17 mouse cellular contexts compared by ENCODE assay signal in genomic region chr1:51531360-51531759, GRCm38 (mm10). TPM values are rescaled to one million over a fixed set of nuclear protein-coding genes. Genes with fewer than 3 reads are reported as not detected.
DNase-seq lines count a peak whose midpoint lies in the region; ATAC-seq and TF ChIP-seq lines count a peak whose summit lies in the region.
"Had no signal": no experiment of that assay in that cellular context is flagged by ENCODE, and none has a peak within 500 bp of the region (broad histone marks: within the 10 kb centered on the region; RNA-seq: fewer than 3 reads in every experiment).

No protein-coding gene starts in this region.

- H3K4me2 ChIP-seq in lung, embryonic 14.5 days, result no peak overlapping the region
- H3K4me2 ChIP-seq: embryonic facial prominence, embryonic 15.5 days; liver, embryonic 11.5 days; midbrain, embryonic 13.5 days; neural tube, embryonic 12.5 days had no signal

- H3K27me3 ChIP-seq in heart, embryonic 10.5 days (ENCODE audit: insufficient read depth, poor library complexity, severe bottlenecking), result no peaks in the 10 kb centered on the region
- no peaks in the 10 kb centered on the region for H3K27me3 ChIP-seq in lung, embryonic 14.5 days (ENCODE audit: insufficient read depth, low read length)
- H3K27me3 ChIP-seq: embryonic facial prominence, embryonic 15.5 days; midbrain, embryonic 13.5 days; neural tube, embryonic 12.5 days; Patski had no signal

- 15% methylated on average over 1 of the region's 1 CpGs for WGBS in heart, embryonic 10.5 days
- 29% methylated on average over 1 of the region's 1 CpGs for WGBS in lung, embryonic 14.5 days

- H3K4me3 ChIP-seq in heart, embryonic 10.5 days, result no peak overlapping the region
- H3K4me3 ChIP-seq in lung, embryonic 14.5 days (ENCODE audit: low read depth, low read length), result no peak overlapping the region
- no peak overlapping the region for H3K4me3 ChIP-seq in left cerebral cortex, adult 2 months
- H3K4me3 ChIP-seq: embryonic facial prominence, embryonic 15.5 days; midbrain, embryonic 13.5 days; neural tube, embryonic 12.5 days had no signal

- H3K9ac ChIP-seq in lung, embryonic 14.5 days, result no peak overlapping the region
- H3K9ac ChIP-seq: embryonic facial prominence, embryonic 15.5 days; midbrain, embryonic 13.5 days; neural tube, embryonic 12.5 days had no signal

- H3K4me1 ChIP-seq in heart, embryonic 10.5 days, result peaks cover 26% of the 10 kb centered on the region; the same call in 1 of the 2 replicates
- no peaks in the 10 kb centered on the region for H3K4me1 ChIP-seq in lung, embryonic 14.5 days (ENCODE audit: insufficient read depth)
- H3K4me1 ChIP-seq: midbrain, embryonic 13.5 days; neural tube, embryonic 12.5 days had no signal

- intact Hi-C loops in heart, postnatal 25 days (cut with DNase I), result loop anchor here (2.0 to 10.0 kb wide), 2 partner anchors 19 to 57 kb away; partner anchors contain the start of gene Nabp1
- intact Hi-C loops in heart, postnatal 10 days (cut with DNase I), result loop anchor here (5.0 kb wide), 1 partner anchor 54 kb away; the partner anchor contains the start of gene Nabp1
- intact Hi-C loops in left cerebral cortex, adult 2 months (cut with DNase I), result no loop called here

- TF ChIP-seq CTCF in lung, embryonic 14.5 days (IDR thresholded peaks at IDR 0.05; ENCODE audit: low read depth), result no peak
- no peak for TF ChIP-seq CTCF in left cerebral cortex, adult 2 months (IDR thresholded peaks at IDR 0.05)

- H3K36me3 ChIP-seq in heart, embryonic 10.5 days, result no peaks in the 10 kb centered on the region
- H3K36me3 ChIP-seq in lung, embryonic 14.5 days (ENCODE audit: insufficient read depth), result no peaks in the 10 kb centered on the region
- H3K36me3 ChIP-seq: embryonic facial prominence, embryonic 15.5 days; midbrain, embryonic 13.5 days; neural tube, embryonic 12.5 days had no signal

- H3K9me3 ChIP-seq in heart, embryonic 10.5 days, result no peaks in the 10 kb centered on the region
- no peaks in the 10 kb centered on the region for H3K9me3 ChIP-seq in lung, embryonic 14.5 days (ENCODE audit: low read depth, low read length)
- H3K9me3 ChIP-seq: embryonic facial prominence, embryonic 15.5 days; midbrain, embryonic 13.5 days; neural tube, embryonic 12.5 days had no signal

- no peak for DNase-seq in heart, embryonic 10.5 days (ENCODE audit: low spot score)
- no peak for DNase-seq in heart, postnatal 25 days (ENCODE audit: low spot score)
- DNase-seq in lung, embryonic 14.5 days, result peak; percentile 44
- DNase-seq in lung, adult 18-20 months, result no peak
- peak; percentile 37 for DNase-seq in adrenal gland, postnatal 14 days
- peak; percentile 47 to 57 for DNase-seq in heart, postnatal 10 days
- no peak for DNase-seq in left cerebral cortex, adult 2 months (ENCODE audit: extremely low spot score in 1 of 2, low spot score in 2 of 2)
- DNase-seq: cerebellum, adult 11-12 months; cerebellum, postnatal 14 days; kidney, adult 18-20 months; lung, postnatal 10 days; right cerebral cortex, postnatal 4 days had no signal

- H3K27ac ChIP-seq in heart, embryonic 10.5 days, result peak overlapping the region; percentile 49
- H3K27ac ChIP-seq in lung, embryonic 14.5 days (ENCODE audit: low read depth), result peak overlapping the region; percentile 47; the same call in 1 of the 2 replicates
- H3K27ac ChIP-seq in left cerebral cortex, adult 2 months, result no peak overlapping the region
- H3K27ac ChIP-seq: embryonic facial prominence, embryonic 15.5 days; midbrain, embryonic 13.5 days; neural tube, embryonic 12.5 days had no signal

- ATAC-seq in lung, embryonic 14.5 days (ENCODE audit: insufficient read depth), result no peak
- ATAC-seq: midbrain, embryonic 13.5 days; Patski had no signal

RNA-seq across cellular contexts. Expression of gene Nabp1, which starts 53.1 kb away (rescaled TPM):
- polyA plus RNA-seq in heart, embryonic 10.5 days (2016; fragmentation: Nextera tagmentation; extraction: Ambion mirVana), result 18.8 and 21.5 TPM in 2 replicates
- 10 to 100 TPM; 33.6 to 37.4 TPM for total RNA-seq in heart, postnatal 25 days (2021)
- polyA plus RNA-seq in lung, embryonic 14.5 days (2014; fragmentation: Nextera tagmentation; extraction: Ambion mirVana), result 5.6 and 8.3 TPM in 2 replicates
- 32.2 and 35.1 TPM in 2 replicates for total RNA-seq in adrenal gland, postnatal 14 days (2021)
- 10 to 100 TPM; 33.1 to 36.1 TPM for total RNA-seq in heart, postnatal 10 days (2021)
- total RNA-seq in left cerebral cortex, adult 2 months (2021), result 10 to 100 TPM; 13.6 to 14.6 TPM

Comparison
In these comparisons a context has a peak if more than half of its experiments do, and no peak if none do; other contexts are left out.
1. DNase-seq: peak in lung, embryonic 14.5 days (single experiment), adrenal gland, postnatal 14 days (single experiment) and heart, postnatal 10 days (2 of 2); none in heart, embryonic 10.5 days (single experiment), heart, postnatal 25 days (single experiment), lung, adult 18-20 months (0 of 2) and left cerebral cortex, adult 2 months (0 of 2).